Mouse (Mus musculus) hindbrain, embryonic 12.5 days (tissue): ENCODE measurements around the gene Hsd17b11. TPM values are rescaled to one million over a fixed set of nuclear protein-coding genes. Genes with fewer than 3 reads are reported as not detected.
A peak's percentile ranks its signal among the peaks of the same experiment; 100 is the strongest.

Experiments
- ATAC-seq: fragments of 200-750 bp; cut with Nextera tagmentation; 2 replicates; pipeline ENCODE4 v1.8.0; 2017; ENCODE audit warnings: moderate TSS enrichment; ENCODE audit not compliant: low FRiP score
- H3K27ac ChIP-seq: fragments of 300-500 bp; sonication (generic); 2 replicates; pipeline ENCODE4 v1.5.1; 2016; ENCODE audit warnings: mild to moderate bottlenecking
- H3K27me3 ChIP-seq: fragments of 300-500 bp; sonication (generic); 2 replicates; pipeline ENCODE4 v1.6.1; 2016; ENCODE audit warnings: mild to moderate bottlenecking
- H3K36me3 ChIP-seq: fragments of 300-500 bp; sonication (generic); 2 replicates; pipeline ENCODE4 v1.6.1; 2016; ENCODE audit warnings: mild to moderate bottlenecking
- H3K4me1 ChIP-seq: fragments of 300-500 bp; sonication (generic); 2 replicates; pipeline ENCODE4 v1.6.1; 2016
- H3K4me2 ChIP-seq: fragments of 300-500 bp; sonication (generic); replicated peaks from 2 replicates; pipeline ENCODE4 v1.6.1; 2016; ENCODE audit warnings: mild to moderate bottlenecking
- H3K4me3 ChIP-seq: fragments of 300-500 bp; sonication (generic); 2 replicates; pipeline ENCODE4 v1.5.1; 2016; ENCODE audit warnings: mild to moderate bottlenecking
- H3K9ac ChIP-seq: fragments of 300-500 bp; sonication (generic); 2 replicates; pipeline ENCODE4 v1.6.1; 2016; ENCODE audit warnings: mild to moderate bottlenecking, moderate library complexity
- H3K9me3 ChIP-seq: fragments of 300-500 bp; sonication (generic); replicated peaks from 2 replicates; pipeline ENCODE4 v1.6.1; 2016; ENCODE audit warnings: mild to moderate bottlenecking
- WGBS: fragments of 180-500 bp; shearing (Covaris S2); methylation state at CpG from one replicate; pipeline ENCODE4 v1.1.7; 2016; 5-methylcytosine and 5-hydroxymethylcytosine counted together
- polyA plus RNA-seq: library from polyadenylated mRNA; unstranded; fragments of >200 nt; fragmentation: Nextera tagmentation; extraction: Ambion mirVana; gene quantifications from 2 replicates; pipeline ENCODE4 v1.2.1, GENCODE M21; 2016

The Hsd17b11 gene
- polyA plus RNA-seq, 1 experiment from 2014 or later, result 2.2 TPM

- H3K9me3 ChIP-seq, result no peaks in the 10 kb centered on the region
- WGBS, result 49% methylated on average over 4 of the region's 4 CpGs
- H3K9ac ChIP-seq, result no peak overlapping the region
- H3K27ac ChIP-seq, result no peak overlapping the region
- ATAC-seq, result no peak
- H3K27me3 ChIP-seq, result no peaks in the 10 kb centered on the region
- peak overlapping the region; percentile 63 for H3K4me2 ChIP-seq
- peak overlapping the region; percentile 88; the same call in 1 of the 2 replicates for H3K4me3 ChIP-seq
- peaks cover 12% of the 10 kb centered on the region for H3K4me1 ChIP-seq
- peaks cover 24% of the 10 kb centered on the region for H3K36me3 ChIP-seq
Observed at GRCm38 (mm10) chr5:104048139-104048538, 26.4 kb upstream of the Hsd17b11 start.

- Histone ChIP-seq H3K27me3 (no peaks in the 10 kb centered on the region), H3K9me3 (no peaks in the 10 kb centered on the region), H3K36me3 (peaks cover 22% of the 10 kb centered on the region), H3K4me2 (peak overlapping the region; percentile 63), H3K4me1 (peaks cover 12% of the 10 kb centered on the region), H3K9ac (peak overlapping the region; percentile 83), H3K27ac (peak overlapping the region; percentile 82), H3K4me3 (peak overlapping the region; percentile 88)
- ATAC-seq, result no peak; the same call in 1 of the 2 replicates
- WGBS, result 7% methylated on average over 19 of the region's 19 CpGs
Observed at GRCm38 (mm10) chr5:104047200-104048105, 25.7 kb upstream of the Hsd17b11 start.

- WGBS, result 5% methylated on average over 75 of the region's 90 CpGs
- peak within 1 kb of the TSS; percentile 82 for H3K27ac ChIP-seq
Observed at GRCm38 (mm10) chr5:104046256-104047199, 24.8 kb upstream of the Hsd17b11 start, which contains the start of gene Nudt9. TSS of gene Nudt9 (plus strand) at chr5:104046306.

GRCm38 (mm10) chr5:104043704-104044103, 22.0 kb upstream of the Hsd17b11 start:
- no peak overlapping the region for H3K4me3 ChIP-seq
- no peak overlapping the region for H3K27ac ChIP-seq
- 69% methylated on average over 2 of the region's 2 CpGs for WGBS
- H3K9ac ChIP-seq, result no peak overlapping the region
- no peak overlapping the region for H3K4me2 ChIP-seq
- no peaks in the 10 kb centered on the region for H3K36me3 ChIP-seq
- no peaks in the 10 kb centered on the region for H3K27me3 ChIP-seq
- H3K9me3 ChIP-seq, result no peaks in the 10 kb centered on the region
- peaks cover 12% of the 10 kb centered on the region for H3K4me1 ChIP-seq
- ATAC-seq, result no peak

More at GRCm38 (mm10) chr5:104046256-104047199, 24.8 kb upstream of the Hsd17b11 start, which contains the start of gene Nudt9:
- H3K27me3 ChIP-seq, result no peaks in the 10 kb centered on the region
- H3K36me3 ChIP-seq, result peaks cover 13% of the 10 kb centered on the region
- peak within 1 kb of the TSS; percentile 88 for H3K4me3 ChIP-seq
- ATAC-seq, result peak; percentile 99
- peak within 1 kb of the TSS; percentile 83 for H3K9ac ChIP-seq
- peaks cover 12% of the 10 kb centered on the region for H3K4me1 ChIP-seq
- peak within 1 kb of the TSS; percentile 63 for H3K4me2 ChIP-seq
- no peaks in the 10 kb centered on the region for H3K9me3 ChIP-seq

GRCm38 (mm10) chr5:104042906-104043305, 21.2 kb upstream of the Hsd17b11 start:
- Histone ChIP-seq H3K36me3 (no peaks in the 10 kb centered on the region), H3K9ac (no peak overlapping the region), H3K4me1 (peaks cover 9% of the 10 kb centered on the region), H3K4me2 (no peak overlapping the region), H3K4me3 (no peak overlapping the region), H3K9me3 (no peaks in the 10 kb centered on the region), H3K27me3 (no peaks in the 10 kb centered on the region), H3K27ac (no peak overlapping the region)
- 88% methylated on average over 2 of the region's 2 CpGs for WGBS
- no peak for ATAC-seq

- H3K27me3 ChIP-seq, result no peaks in the 10 kb centered on the region
- no peak overlapping the region for H3K4me3 ChIP-seq
- H3K27ac ChIP-seq, result no peak overlapping the region
- H3K36me3 ChIP-seq, result no peaks in the 10 kb centered on the region
- H3K9ac ChIP-seq, result no peak overlapping the region
- H3K9me3 ChIP-seq, result no peaks in the 10 kb centered on the region
- ATAC-seq, result peak; percentile 32; the same call in 1 of the 2 replicates
- no peak overlapping the region for H3K4me2 ChIP-seq
- no peaks in the 10 kb centered on the region for H3K4me1 ChIP-seq
- 76% methylated on average over 6 of the region's 6 CpGs for WGBS
Observed at GRCm38 (mm10) chr5:104039154-104039932, 17.6 kb upstream of the Hsd17b11 start.

- no peak for ATAC-seq
- Histone ChIP-seq H3K9ac (no peak overlapping the region), H3K36me3 (no peaks in the 10 kb centered on the region), H3K27ac (no peak overlapping the region), H3K27me3 (no peaks in the 10 kb centered on the region), H3K4me1 (no peaks in the 10 kb centered on the region), H3K9me3 (no peaks in the 10 kb centered on the region), H3K4me3 (no peak overlapping the region), H3K4me2 (no peak overlapping the region)
- WGBS, result 91% methylated on average over 1 of the region's 1 CpGs
Observed at GRCm38 (mm10) chr5:104036686-104037085, 15.0 kb upstream of the Hsd17b11 start.

GRCm38 (mm10) chr5:104035824-104036223, 14.1 kb upstream of the Hsd17b11 start:
- Histone ChIP-seq H3K27ac (no peak overlapping the region), H3K36me3 (no peaks in the 10 kb centered on the region), H3K4me2 (no peak overlapping the region), H3K4me3 (no peak overlapping the region), H3K27me3 (no peaks in the 10 kb centered on the region), H3K9me3 (no peaks in the 10 kb centered on the region), H3K9ac (no peak overlapping the region), H3K4me1 (no peaks in the 10 kb centered on the region)
- ATAC-seq, result no peak
- WGBS, result 58% methylated on average over 1 of the region's 1 CpGs

- Histone ChIP-seq H3K4me3 (no peak overlapping the region), H3K4me2 (no peak overlapping the region), H3K4me1 (no peaks in the 10 kb centered on the region), H3K9me3 (no peaks in the 10 kb centered on the region), H3K9ac (no peak overlapping the region), H3K27me3 (no peaks in the 10 kb centered on the region), H3K36me3 (no peaks in the 10 kb centered on the region), H3K27ac (no peak overlapping the region)
- no peak for ATAC-seq
Observed at GRCm38 (mm10) chr5:104035066-104035465, 13.3 kb upstream of the Hsd17b11 start.

- Histone ChIP-seq H3K27ac (no peak overlapping the region), H3K4me2 (no peak overlapping the region), H3K9me3 (no peaks in the 10 kb centered on the region), H3K36me3 (no peaks in the 10 kb centered on the region), H3K27me3 (no peaks in the 10 kb centered on the region), H3K9ac (no peak overlapping the region), H3K4me1 (no peaks in the 10 kb centered on the region), H3K4me3 (no peak overlapping the region)
- WGBS, result 73% methylated on average over 2 of the region's 2 CpGs
- no peak for ATAC-seq
Observed at GRCm38 (mm10) chr5:104032434-104033097, 10.8 kb upstream of the Hsd17b11 start.

- Histone ChIP-seq H3K36me3 (no peaks in the 10 kb centered on the region), H3K4me3 (no peak overlapping the region), H3K27me3 (peaks cover 12% of the 10 kb centered on the region), H3K27ac (no peak overlapping the region), H3K9ac (no peak overlapping the region), H3K4me2 (no peak overlapping the region), H3K9me3 (no peaks in the 10 kb centered on the region), H3K4me1 (peaks cover 7% of the 10 kb centered on the region)
- ATAC-seq, result no peak
- WGBS, result 40% methylated on average over 17 of the region's 17 CpGs
Observed at GRCm38 (mm10) chr5:104025245-104025854, 3.6 kb upstream of the Hsd17b11 start.
